Mouse (Mus musculus): ENCODE results near the gene Gm2000. TPM values are rescaled to one million over a fixed set of nuclear protein-coding genes. Genes with fewer than 3 reads are reported as not detected.
"Not testable (repeated sequence)": the region's sequence is repeated elsewhere in the genome, so short reads cannot be mapped to it uniquely, and the experiment has no call there.

Gm2000 gene
- total RNA-seq (2021), result 100 to 1,000 TPM; 556 to 590 TPM
- long read RNA-seq, experiment 1, transcript Gm2000-201 (1 exons, 445 nt), result major isoform, 13 of 13 reads
- long read RNA-seq, experiment 1, partial matches to known transcripts, result 0 of 13 reads
- long read RNA-seq, experiment 1, other reads (novel, unspliced or antisense), result 0 of 13 reads
- long read RNA-seq, experiment 2, transcript Gm2000-201 (1 exons, 445 nt), result major isoform, 47 of 47 reads
- long read RNA-seq, experiment 2, partial matches to known transcripts, result 0 of 47 reads
- long read RNA-seq, experiment 2, other reads (novel, unspliced or antisense), result 0 of 47 reads

DNA sequence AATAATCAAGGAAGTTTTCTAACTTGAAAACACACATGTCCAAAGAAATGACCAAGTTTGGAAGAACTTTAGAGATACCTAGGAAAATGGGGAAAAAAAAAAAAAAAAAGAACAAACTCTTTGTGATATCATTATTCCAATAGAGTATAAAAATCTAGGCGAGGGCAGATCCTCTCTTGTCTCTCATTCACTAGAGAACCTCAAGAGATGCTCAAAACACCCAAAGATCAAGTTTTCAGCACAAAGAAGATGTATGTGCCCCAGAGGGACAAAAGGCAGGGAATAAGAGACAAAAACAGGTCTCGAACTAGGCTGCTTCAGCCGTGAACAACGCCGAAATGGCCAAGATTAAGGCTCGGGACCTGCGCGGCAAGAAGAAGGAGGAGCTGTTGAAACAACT is at the start of gene Gm2000:
Gene Gm2000, plus strand, starts transcription at position 301 of the 400 bp plus-strand sequence.
- no peak for DNase-seq (ENCODE audit: low spot score in 2 of 2)

DNA sequence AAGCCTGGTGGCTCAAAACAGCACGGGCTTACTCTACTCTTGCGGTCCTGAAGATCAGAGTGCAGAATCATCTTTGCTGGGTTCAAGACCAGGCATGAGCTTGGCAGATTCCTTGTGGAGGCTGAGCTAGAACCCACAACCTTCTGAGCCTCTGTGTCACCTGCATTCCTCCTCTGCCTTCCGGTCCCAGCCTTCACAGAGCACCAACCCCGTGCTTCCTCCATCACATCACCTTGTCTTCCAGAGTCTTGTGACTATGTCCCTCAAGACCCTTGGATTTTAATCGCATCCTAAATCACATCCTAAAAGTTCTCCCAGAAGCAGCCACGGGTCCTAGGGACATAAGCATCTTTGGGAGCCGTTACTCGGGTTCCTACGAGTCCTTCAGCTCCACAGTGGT is 42.7 kb upstream of the Gm2000 start:
- DNase-seq (ENCODE audit: low spot score in 2 of 2), result no peak

DNA sequence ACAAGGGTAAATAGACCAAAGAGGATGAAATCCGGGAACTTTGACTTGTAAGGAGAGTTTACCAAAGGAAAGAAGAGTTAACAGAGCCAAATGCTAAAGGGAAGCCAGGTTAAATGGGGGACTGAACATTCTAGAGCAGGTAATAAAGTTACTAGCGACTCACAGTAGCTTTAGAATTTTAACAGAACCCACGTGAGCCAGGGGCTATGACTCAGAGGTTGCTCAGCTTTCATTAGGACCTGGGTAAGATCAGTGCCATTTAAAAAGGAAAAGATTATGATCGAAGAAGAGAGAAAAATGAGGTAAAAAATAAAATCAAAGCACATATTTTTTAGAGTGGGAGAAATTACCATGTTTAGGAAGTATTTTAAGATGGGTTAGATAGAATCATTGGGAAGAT is 25.0 kb upstream of the Gm2000 start:
- DNase-seq (ENCODE audit: low spot score in 2 of 2), result no peak

DNA sequence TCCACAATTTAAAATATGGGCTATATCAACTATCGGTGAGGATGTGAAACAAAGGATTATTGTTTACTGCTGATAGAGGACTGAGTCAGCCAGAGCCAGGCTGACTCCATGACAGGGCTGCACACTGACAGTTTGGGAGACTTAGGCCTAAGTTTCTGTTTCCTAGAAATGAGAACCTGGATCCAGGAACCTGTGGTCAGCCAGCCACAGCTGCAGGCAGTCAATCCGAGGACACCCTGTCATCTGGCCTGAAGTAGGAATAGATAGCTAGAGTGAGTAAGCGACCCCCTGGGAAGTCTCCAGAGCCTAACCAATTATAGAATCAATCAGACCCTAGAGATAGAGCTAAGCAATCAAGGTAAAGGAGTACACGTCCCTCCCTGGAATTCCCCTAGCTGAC is 21.4 kb upstream of the Gm2000 start:
- DNase-seq (ENCODE audit: low spot score in 2 of 2), result no peak

DNA sequence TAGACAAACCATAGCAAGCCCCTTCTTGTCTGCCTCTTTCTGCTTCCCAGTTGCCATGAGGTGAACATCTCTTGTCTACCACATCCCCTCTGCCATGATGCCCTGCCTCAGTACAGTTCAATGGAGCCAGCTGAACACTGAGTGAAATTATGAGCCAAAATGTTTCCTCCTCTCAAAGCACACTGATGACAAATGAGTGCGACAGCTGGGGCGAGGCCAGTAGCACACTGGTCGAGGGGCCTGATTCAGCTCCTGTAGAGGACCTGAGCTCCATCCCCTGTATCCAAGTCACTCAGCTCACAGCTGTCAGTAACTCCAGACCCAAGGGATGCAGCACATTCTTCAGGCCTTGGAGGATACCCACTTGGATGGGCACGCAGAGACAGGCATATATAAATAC is 20.2 kb upstream of the Gm2000 start:
- DNase-seq (ENCODE audit: low spot score in 2 of 2), result no peak

DNA sequence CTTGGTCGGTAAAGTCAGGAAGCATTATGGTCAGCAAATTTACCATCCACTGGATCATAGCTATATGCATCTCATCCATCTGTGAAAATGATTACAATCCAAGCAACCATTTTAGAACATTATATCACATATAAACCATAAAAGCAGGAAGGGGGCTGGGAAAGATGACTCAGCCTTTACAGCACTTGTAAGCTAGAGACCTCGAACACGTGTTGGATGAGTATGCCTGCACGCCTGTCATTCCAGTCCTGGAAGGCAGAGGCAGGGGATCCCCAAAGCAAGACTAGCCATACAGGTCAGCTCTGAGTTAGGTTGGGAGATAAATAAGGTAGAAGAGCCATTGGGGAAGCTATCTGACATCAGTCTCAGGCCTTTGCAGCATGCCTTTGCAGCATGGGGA is 16.8 kb upstream of the Gm2000 start:
- no peak for DNase-seq (ENCODE audit: low spot score in 2 of 2)

DNA sequence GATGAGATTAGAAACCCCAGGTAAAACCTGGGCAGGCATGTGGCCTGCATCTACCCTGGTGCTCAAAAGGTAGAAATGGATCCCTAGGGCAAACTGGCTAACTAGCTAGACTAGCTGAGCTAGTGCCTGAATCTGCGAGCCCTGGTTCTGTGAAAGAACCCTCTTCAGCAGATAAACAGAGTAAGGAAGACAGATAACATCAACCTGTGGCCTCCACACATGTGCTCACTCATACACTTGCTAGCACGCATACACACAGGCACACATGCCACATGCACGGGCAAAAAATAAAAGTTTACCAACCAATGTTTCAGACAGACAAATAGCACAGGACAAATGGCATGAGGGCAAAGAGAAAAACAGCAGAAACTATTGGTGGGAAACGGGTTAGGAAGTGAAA is 15.4 kb upstream of the Gm2000 start:
- no peak for DNase-seq (ENCODE audit: low spot score in 2 of 2)

DNA sequence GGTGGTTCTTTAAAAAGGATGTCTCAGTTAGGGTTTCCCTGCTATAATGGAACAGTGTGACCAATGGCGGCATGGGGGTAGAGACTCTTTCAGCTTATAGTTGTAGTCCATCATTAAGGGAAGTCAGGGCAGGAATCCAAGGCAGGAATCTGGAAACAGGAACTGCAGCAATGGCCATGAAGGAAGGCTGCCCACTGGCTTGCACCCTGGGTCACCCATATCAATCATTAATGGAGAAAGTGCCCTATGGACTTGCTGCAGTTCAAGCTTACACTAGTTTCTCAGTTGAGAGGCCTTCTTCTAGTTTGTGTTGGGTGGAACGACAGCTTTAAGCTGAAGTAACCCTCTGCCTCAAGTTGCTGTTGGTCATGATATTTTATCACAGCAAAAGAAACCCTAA is 13.4 kb upstream of the Gm2000 start:
- no peak for DNase-seq (ENCODE audit: low spot score in 2 of 2)

DNA sequence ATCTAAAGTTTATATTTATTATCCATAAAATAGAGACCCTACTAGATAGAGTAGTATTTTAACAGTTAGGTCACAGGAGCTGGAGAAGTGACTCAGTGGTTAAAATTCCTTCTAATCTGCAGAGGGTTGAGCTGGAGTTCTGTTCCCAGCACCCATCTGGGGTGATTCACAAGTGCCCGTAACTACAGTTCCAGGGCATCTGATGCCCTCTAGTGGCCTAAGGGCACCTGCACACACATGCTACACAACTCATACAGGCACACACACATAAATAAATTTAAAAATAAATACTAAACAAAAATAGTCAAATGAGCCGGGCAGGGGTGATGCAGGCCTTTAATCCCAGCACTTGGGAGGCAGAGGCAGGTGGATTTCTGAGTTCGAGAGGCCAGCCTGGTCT is 15.4 kb downstream of the Gm2000 start:
- no peak for DNase-seq (ENCODE audit: low spot score in 2 of 2)

DNA sequence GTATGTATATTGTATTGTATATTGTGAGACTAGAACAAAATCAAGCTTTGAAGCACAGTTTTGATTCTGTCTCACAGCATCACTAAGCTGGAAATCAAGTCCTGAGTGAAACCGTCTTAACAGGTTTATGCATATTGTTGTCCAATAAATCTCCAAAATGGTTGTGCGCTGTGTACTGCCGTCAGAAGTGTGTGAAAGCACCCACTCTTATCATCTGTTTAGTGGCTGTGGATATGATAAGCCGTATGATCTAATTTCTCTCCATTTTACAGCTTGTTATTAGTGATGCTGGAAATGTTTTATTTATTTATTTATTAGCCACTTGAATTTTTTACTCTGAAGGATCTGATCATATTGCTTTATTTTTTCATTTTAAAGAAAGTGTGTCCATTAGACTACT is 20.4 kb downstream of the Gm2000 start:
- DNase-seq (ENCODE audit: low spot score in 2 of 2), result no peak

DNA sequence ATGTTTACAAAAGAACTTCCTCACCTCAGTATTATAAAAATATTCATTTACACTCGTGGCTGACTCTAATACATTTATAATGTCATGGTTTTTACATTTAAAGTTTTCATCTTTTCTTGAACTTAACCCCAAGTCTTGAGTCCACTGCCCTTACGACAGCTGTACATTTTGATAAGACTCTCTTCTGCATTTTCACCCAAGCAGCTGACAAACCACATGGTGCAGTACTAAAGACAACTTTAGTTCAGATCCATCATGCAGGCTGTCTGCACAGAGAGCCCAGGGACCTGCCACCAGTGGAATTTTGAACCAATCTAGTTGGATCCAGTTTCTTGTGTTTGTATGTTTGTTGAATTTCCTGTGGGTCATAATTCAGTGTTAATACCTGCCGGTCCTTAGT is 21.0 kb downstream of the Gm2000 start:
- DNase-seq (ENCODE audit: low spot score in 2 of 2), result no peak

DNA sequence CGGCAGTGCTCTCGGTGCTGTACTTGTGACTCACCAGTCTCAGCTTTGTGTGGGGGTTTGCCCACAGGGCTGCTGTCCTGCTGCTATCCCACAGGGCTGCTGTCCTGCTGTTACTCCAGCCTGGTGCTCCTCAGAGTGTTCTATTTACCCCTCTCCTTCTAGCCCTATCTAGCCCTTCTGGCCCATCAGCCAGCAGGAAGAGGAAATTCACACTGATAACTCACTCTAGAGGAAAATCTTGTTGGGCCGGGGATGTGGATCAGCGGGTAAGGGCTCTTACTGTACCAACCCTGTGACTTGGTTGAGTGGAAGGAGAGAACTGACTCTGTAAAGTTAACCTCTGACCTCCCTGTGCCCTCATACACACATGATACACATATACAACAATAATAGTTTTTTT is 27.3 kb downstream of the Gm2000 start:
- no peak for DNase-seq (ENCODE audit: low spot score in 2 of 2)

DNA sequence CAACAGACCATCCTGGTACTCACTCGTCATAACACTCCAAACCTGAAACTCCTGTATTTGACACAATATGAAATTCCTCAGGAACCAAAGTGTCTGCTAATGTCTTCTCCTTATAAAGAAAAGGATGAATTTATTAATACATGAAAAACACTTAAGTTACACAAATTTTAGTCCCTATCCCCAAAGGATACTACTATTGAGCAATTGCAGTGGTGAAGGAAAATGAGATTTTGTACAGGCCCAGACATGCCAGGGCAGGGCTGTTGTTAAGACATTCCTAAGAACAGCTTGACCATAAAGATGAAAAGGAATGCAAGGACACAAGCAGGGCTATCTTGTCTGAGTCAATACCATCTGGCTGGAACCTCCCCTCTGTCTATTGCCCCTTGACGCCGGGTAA is 34.3 kb downstream of the Gm2000 start:
- DNase-seq (ENCODE audit: low spot score in 2 of 2), result not testable (repeated sequence)

DNA sequence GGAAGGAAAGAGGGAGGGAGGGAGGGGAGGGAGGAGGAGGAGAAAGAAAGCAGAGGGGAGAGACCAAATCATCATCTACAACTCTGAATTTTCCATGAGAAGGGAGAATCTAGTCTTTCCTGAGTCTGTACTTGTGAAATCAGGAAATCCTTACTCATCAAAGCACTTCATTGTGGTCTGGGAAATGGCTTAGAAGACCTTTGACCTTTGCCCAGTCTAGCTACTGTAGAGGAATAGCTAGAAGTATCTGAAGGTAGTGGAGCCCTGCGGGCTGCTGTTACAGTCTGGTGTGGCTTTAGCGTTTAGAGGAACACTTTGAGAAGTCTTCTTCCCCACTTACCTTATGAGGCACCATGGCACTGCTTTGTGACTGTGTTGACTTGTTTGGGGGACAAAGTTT is 36.7 kb downstream of the Gm2000 start:
- no peak for DNase-seq (ENCODE audit: low spot score in 2 of 2)

DNA sequence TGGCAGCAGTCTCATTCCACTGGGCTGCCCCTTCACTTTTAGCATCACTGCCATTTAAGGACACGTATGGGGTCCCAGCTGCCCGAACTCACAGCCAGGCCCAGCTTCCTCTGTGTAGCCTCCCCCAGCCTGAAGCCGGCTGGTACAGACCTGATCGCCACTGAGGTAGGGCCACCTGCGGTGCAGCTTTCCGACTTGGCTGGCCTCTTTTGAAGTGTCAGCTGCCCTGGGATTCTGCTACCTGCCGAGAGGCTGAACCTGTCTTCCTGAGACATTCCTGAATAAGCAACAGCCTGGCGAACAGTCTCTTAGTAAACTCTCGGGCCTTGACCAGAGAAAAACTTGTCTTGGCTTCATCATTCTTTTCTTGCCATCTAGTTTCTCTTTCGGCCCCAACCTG is 37.4 kb downstream of the Gm2000 start:
- no peak for DNase-seq (ENCODE audit: low spot score in 2 of 2)

DNA sequence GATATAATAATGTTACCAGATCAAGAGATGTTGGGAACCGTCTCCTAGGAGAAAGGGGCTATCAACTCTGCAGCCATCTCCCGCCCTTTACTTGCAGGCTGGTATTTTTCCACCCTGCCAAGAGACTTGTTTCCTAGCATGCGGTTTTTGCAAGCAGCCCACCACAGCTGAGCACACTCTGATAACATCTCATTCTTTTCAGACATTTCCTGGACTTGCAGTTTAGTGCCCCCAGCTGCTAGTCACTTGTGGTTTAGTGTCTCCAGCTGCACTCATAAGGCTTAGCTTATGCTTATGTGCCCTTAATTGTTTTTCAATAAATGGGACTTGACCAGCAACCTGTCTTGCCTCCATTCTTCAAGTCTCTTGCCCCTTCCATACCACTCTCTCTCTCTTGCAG is 42.2 kb downstream of the Gm2000 start:
- no peak for DNase-seq (ENCODE audit: low spot score in 2 of 2)

DNA sequence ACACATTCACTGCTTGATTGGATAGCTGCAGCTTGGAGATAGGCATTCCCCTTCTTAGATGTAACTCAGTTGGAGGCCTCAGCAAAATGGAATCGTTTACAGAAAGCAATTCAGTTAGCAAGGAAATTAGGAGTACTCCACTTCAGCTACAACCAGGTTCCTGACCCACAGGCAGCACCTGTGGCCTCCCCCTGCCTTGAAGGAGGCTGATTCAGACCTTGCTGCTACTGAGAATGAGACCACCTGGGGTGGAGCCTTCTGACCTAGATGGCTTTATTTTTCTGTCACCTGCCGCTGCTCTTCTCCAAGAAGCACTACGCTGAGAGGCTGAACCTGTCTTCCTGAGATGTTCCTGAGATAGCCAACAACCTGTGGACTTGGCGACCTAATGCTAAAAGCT is 42.7 kb downstream of the Gm2000 start:
- no peak for DNase-seq (ENCODE audit: low spot score in 2 of 2)

Other genes with a start within 250 kb of the Gm2000 start
- gene Fam163a, start 161.0 kb upstream of the Gm2000 start, total RNA-seq (2021), result 10 to 100 TPM in 1 of 2 experiments, 1 to 10 TPM in 1; 8.0 to 10.7 TPM
- gene Tdrd5, start 62.4 kb upstream of the Gm2000 start, total RNA-seq (2021), result under 1 TPM; 0.40 to 0.93 TPM
- gene Nphs2, start 55.3 kb upstream of the Gm2000 start, total RNA-seq (2021), result not detected
- gene Axdnd1, start 55.1 kb downstream of the Gm2000 start, total RNA-seq (2021), result 1 to 10 TPM; 5.3 to 8.7 TPM
- 1,000 to 10,000 TPM; 1,467 to 1,486 TPM for gene Soat1, start 108.3 kb downstream of the Gm2000 start, total RNA-seq (2021)
- 10 to 100 TPM; 39.7 to 42.8 TPM for gene Gm10031, start 158.0 kb downstream of the Gm2000 start, total RNA-seq (2021)
- 10 to 100 TPM; 20.1 to 23.7 TPM for gene Abl2, start 192.7 kb downstream of the Gm2000 start, total RNA-seq (2021)

Data from adrenal gland, adult 18-20 months (tissue).